Mouse (Mus musculus) 3T3-L1 (cell line): ENCODE results near the gene Prss43.
"Not testable (repeated sequence)": the region's sequence is repeated elsewhere in the genome, so short reads cannot be mapped to it uniquely, and the experiment has no call there.

Experiments
- DNase-seq: peaks from one replicate; pipeline ENCODE4 v3.0.0-alpha.2; 2015; ENCODE audit warnings: low read depth, low spot score

Gene Prss43

DNA sequence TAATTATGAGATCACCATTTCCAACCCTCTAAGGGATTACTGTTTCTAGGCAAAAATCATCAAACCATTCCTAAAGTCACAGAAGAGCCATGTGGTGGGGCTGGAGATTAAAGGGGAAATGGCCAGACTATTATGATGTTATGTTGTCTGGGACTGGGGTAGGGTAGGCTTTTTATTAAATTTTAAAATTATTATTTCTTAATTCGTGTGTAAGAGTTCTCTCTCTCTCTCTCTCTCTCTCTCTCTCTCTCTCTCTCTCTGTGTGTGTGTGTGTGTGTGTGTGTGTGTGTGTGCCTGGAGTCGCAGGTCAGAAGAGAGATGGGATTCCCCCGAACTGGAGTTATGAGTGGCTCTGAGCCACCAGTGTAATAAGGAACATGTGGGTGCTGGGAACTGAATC lies at the start of gene Prss43:
Gene Prss43 (plus strand): TSS at position 301 of the 400 bp plus-strand sequence.
- no peak for DNase-seq

- DNase-seq: no peak
These were observed 48.4 kb upstream of the Prss43 start for GRCm38 (mm10) chr9:110778100-110778499.

DNA sequence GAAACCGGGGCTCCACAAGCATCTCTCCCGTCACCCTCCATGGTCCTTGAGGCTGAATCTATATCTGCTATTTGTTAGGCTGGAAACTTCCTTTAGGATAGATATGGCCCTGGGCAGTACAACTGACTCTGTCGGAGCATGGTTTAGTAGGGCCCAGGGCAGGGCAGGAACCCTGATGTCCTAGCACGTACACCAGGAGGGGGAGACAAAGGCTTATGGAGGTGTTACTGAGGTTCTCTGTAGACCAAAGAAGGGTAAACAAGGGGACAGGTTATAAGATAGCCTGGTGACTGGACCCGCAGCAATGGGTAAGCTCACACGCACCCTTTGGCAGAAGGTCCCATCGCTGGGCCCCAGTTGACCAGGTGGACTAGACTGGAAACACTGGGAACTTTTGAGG lies 47.9 kb upstream of the Prss43 start:
- peak; percentile 23 for DNase-seq

GRCm38 (mm10) chr9:110779242-110779913 lies 47.1 kb upstream of the Prss43 start:
- peak; percentile 61 for DNase-seq

GRCm38 (mm10) chr9:110781256-110781721 lies 45.2 kb upstream of the Prss43 start:
- peak; percentile 87 for DNase-seq

- peak; percentile 91 for DNase-seq
These were observed 44.8 kb upstream of the Prss43 start for GRCm38 (mm10) chr9:110781731-110782130.

DNA sequence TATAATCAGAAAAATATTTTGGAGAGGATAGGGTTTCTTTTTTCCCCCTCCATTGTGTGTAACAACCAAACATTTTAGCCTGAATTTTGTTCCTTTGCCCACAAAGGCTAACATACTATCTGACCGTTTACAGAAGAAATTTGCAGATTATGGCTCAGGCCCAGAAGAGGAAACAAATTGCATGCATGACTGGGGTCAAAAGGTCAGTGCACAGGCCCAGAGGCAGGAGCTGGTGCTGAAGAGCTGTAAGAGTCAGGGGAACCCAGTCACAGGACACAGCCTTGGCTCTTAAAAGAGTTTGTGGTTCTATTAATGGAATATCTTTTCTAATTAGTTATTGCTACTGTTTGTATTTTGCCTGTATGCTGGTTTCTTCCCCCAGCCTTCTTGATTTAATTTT lies 42.9 kb upstream of the Prss43 start:
- peak; percentile 23 for DNase-seq

- no peak for DNase-seq
These were observed 38.3 kb upstream of the Prss43 start for GRCm38 (mm10) chr9:110788169-110788568.

GRCm38 (mm10) chr9:110790462-110790861 lies 36.0 kb upstream of the Prss43 start:
- peak; percentile 72 for DNase-seq

GRCm38 (mm10) chr9:110797013-110797412 lies 29.5 kb upstream of the Prss43 start:
- DNase-seq: no peak

- no peak for DNase-seq
These were observed 28.6 kb upstream of the Prss43 start, which contains the start of gene Prss42 for GRCm38 (mm10) chr9:110797866-110798265. TSS of gene Prss42 (plus strand) at chr9:110798166.

DNA sequence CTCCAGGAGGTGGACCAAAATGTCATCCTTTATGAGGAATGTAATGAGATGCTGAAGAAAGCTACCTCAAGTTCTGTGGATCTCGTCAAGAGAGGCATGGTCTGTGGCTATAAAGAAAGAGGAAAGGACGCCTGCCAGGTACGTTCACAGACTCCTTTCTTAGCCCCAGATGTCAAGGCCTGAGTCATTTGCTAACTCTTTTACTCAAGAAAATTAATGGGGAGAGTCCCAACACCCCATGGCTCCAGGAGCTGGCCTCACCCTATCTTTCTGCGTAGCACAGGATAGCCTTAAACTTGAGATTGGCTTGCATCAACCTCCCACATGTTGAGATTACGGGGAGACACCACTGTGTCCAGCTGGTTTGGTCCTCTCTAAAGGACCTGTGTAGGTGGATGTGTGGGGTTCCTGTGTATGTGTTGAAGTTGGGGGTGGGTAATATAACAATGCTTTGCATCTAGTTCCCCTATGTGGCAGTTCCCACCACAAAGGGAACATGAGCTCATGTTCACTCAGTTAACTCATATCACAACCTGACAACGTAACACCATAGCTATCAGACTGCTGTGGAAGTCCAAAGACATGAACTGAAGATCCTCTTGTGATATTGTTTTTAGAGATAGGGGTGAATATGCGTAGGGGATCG lies 25.5 kb upstream of the Prss43 start:
- no peak for DNase-seq

- no peak for DNase-seq
These were observed 23.2 kb upstream of the Prss43 start for GRCm38 (mm10) chr9:110803294-110803693.

GRCm38 (mm10) chr9:110810051-110810450 lies 16.4 kb upstream of the Prss43 start:
- peak; percentile 61 for DNase-seq

DNA sequence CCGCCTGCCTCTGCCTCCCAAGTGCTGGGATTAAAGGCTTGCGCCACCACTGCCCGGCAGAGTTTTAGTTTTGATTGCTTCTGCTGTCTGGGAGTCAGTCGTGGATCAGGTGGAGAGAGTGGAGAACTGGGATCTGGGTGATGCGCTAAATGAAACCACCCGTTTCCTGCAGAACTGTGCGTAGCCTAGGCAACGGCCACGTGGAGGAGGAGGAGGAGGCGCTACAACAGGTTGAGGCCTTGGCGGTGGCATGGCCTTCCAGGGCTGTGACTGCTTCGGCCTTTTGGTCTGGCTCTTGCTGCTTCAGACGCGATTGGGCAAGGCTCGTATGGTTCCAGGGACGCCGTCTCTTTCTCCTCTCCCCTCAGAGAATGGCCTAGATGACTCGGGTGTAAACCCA lies 12.7 kb upstream of the Prss43 start, which contains the start of gene Prss44:
Gene Prss44 (plus strand): TSS at position 206 of the 400 bp plus-strand sequence.
- no peak for DNase-seq

- not testable (repeated sequence) for DNase-seq
These were observed 5.9 kb upstream of the Prss43 start for GRCm38 (mm10) chr9:110820546-110820945.

DNA sequence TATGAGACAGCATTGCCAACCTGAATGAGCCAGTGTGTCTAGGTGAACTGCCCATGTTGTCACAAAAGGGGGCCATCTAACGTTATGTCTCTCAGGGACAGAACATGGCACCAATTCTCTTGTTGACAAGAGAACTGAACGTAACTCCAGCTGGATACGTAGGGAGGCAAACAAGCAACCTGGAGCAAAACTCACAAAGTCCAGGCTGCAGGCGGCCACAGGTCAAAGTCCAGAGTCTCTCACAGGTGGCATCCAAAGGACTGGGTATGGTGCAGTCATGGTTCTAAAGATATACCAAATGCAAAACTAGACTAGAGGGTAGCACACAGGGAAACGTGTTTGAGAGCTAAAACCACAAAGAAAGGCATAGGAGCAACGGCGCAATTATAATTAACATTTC lies 5.1 kb upstream of the Prss43 start:
- no peak for DNase-seq

DNA sequence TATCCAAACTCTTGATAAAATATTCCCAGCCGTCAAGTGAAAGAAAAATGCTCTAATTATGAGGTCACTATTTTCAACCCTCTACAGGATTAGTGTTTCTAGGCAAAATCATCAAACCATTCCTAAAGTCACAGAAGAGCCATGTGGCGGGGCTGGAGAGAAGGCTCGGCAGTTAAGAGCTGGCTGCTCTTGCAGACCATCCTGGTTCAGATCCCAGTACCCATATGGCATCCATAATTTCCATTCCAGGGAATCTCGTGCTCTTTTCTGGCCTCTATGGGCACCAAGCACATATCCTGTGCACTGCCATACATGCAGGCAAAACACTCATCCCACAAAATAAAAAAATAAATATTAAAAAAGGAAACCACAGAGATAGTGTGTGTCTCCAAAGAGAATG lies 1.1 kb upstream of the Prss43 start:
- no peak for DNase-seq

- DNase-seq: no peak
These were observed 658 bp upstream of the Prss43 start for GRCm38 (mm10) chr9:110825832-110826231.

- DNase-seq: peak; percentile 11
These were observed 6.5 kb downstream of the Prss43 start for GRCm38 (mm10) chr9:110833021-110833420.

DNA sequence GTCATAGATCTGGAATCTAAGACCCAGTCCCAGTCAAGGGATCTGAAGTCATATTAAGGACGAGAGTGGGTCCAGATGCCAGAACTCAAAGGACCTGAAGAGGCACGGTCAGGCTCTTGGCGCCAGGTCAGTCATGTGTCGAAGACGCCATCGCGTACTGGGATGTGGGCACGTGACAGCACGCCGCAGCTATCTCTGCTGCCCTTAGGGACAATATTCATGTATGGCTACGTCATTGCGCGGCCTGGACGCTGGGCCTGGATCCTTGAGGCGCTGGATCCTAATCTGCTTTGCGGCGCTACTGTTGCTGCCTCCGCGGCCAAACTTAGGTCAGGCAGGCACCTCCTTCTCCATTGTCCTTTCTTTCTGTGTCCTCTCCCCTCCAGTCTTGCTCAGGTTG lies 7.9 kb downstream of the Prss43 start, which contains the start of gene Prss45:
Gene Prss45 (plus strand): TSS at position 178 of the 400 bp plus-strand sequence.
- DNase-seq: no peak

GRCm38 (mm10) chr9:110834961-110835360 lies 8.5 kb downstream of the Prss43 start:
- no peak for DNase-seq

DNA sequence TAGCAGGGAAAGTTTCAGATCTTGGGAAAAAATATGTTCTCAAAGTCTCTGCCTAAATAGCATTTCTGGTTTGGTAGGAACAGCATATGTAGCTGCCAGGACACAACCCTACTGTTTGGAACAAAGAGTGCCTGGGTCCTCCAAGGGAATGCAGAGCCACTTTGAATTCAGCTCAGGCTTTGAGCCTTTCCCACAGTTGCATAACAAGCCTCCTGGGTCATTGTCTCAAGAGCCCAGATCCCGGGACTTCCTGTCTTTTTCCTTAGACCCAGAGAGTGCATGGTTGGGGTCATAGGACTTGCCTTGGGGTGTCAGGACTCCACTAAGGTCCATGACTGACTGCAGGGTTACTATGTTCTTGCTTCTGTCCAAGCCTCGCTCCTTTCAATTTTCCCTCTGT lies 9.6 kb downstream of the Prss43 start:
- DNase-seq: no peak
